In the genomic region with DNA sequence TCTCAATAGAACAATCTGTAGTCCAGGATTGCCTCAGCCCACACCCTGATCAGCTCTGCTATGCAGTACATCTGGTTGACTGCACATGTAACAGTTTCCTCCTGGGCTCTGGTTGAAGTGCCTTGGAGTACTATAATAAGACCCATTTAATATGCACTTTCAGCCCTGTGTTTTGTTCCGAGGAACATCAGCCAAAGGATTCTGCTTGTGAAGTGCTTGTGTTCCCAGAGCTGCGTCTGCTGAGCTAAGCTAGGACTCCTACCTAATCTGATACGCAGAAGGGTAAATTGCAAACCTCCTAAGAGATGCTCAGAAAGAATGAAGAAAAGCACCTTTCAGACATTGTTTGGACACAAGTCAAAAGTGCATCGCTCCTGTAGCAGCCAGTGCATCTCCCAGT, we compare ENCODE assay signal across 28 mouse cellular contexts.
"Had no signal": no experiment of that assay in that cellular context is flagged by ENCODE, and none has a peak within 500 bp of the region (broad histone marks: within the 10 kb centered on the region; RNA-seq: fewer than 3 reads in every experiment).

No protein-coding gene starts in this region.

- ATAC-seq: forebrain, embryonic 13.5 days; forebrain, embryonic 15.5 days; forebrain, postnatal 0 days had no signal

- H3K27ac ChIP-seq: embryonic facial prominence, embryonic 10.5 days; embryonic facial prominence, embryonic 12.5 days; embryonic facial prominence, embryonic 13.5 days; embryonic facial prominence, embryonic 15.5 days; forebrain, embryonic 10.5 days; forebrain, embryonic 12.5 days; forebrain, embryonic 13.5 days; forebrain, embryonic 15.5 days; gastrocnemius, adult 2 months; heart, adult 2 months; heart, embryonic 10.5 days had no signal

- DNase-seq: cerebellum, adult 2 months; cerebellum, adult 8-10 months; cerebellum, adult 9-10 months; cerebellum, adult 9-11 months; cerebellum, postnatal 10 days; cerebellum, postnatal 14 days; cerebellum, postnatal 25 days; cerebellum, postnatal 36 days; embryo, embryonic 11 days; forebrain, postnatal 0 days; gastrocnemius, adult 2 months; gastrocnemius, postnatal 10 days; gastrocnemius, postnatal 14 days; gastrocnemius, postnatal 25 days; gastrocnemius, postnatal 36 days; heart, adult 11 months; heart, adult 18-20 months; heart, adult 2 months had no signal

- H3K4me3 ChIP-seq: embryonic facial prominence, embryonic 10.5 days; embryonic facial prominence, embryonic 12.5 days; embryonic facial prominence, embryonic 13.5 days; embryonic facial prominence, embryonic 15.5 days; erythroblast, embryonic 14.5 days; forebrain, embryonic 10.5 days; forebrain, embryonic 12.5 days; forebrain, embryonic 13.5 days; forebrain, embryonic 15.5 days; gastrocnemius, adult 2 months; heart, adult 2 months; heart, embryonic 10.5 days had no signal

- H3K4me1 ChIP-seq: embryonic facial prominence, embryonic 10.5 days; embryonic facial prominence, embryonic 12.5 days; embryonic facial prominence, embryonic 13.5 days; embryonic facial prominence, embryonic 15.5 days; forebrain, embryonic 10.5 days; forebrain, embryonic 12.5 days; forebrain, embryonic 13.5 days; forebrain, embryonic 15.5 days; heart, embryonic 10.5 days had no signal

- H3K36me3 ChIP-seq: embryonic facial prominence, embryonic 10.5 days; embryonic facial prominence, embryonic 12.5 days; embryonic facial prominence, embryonic 13.5 days; embryonic facial prominence, embryonic 15.5 days; forebrain, embryonic 10.5 days; forebrain, embryonic 12.5 days; forebrain, embryonic 15.5 days; heart, embryonic 10.5 days had no signal

- H3K4me2 ChIP-seq: embryonic facial prominence, embryonic 12.5 days; embryonic facial prominence, embryonic 13.5 days; embryonic facial prominence, embryonic 15.5 days; forebrain, embryonic 12.5 days; forebrain, embryonic 13.5 days; forebrain, embryonic 15.5 days had no signal

- H3K27me3 ChIP-seq: embryonic facial prominence, embryonic 12.5 days; embryonic facial prominence, embryonic 13.5 days; embryonic facial prominence, embryonic 15.5 days; forebrain, embryonic 12.5 days; forebrain, embryonic 13.5 days; forebrain, embryonic 15.5 days had no signal

- H3K9me3 ChIP-seq: embryonic facial prominence, embryonic 10.5 days; embryonic facial prominence, embryonic 12.5 days; embryonic facial prominence, embryonic 13.5 days; embryonic facial prominence, embryonic 15.5 days; forebrain, embryonic 10.5 days; forebrain, embryonic 12.5 days; forebrain, embryonic 13.5 days; forebrain, embryonic 15.5 days; heart, embryonic 10.5 days had no signal

- H3K9ac ChIP-seq: embryonic facial prominence, embryonic 12.5 days; embryonic facial prominence, embryonic 13.5 days; embryonic facial prominence, embryonic 15.5 days; forebrain, embryonic 12.5 days; forebrain, embryonic 13.5 days; forebrain, embryonic 15.5 days; forebrain, postnatal 0 days had no signal
